Mouse (Mus musculus) olfactory bulb, adult 2 months (tissue): ENCODE results near the gene Eif3c. TPM values are rescaled to one million over a fixed set of nuclear protein-coding genes. Genes with fewer than 3 reads are reported as not detected.

Experiments
- H3K27ac ChIP-seq: fragments of 200-500 bp; 2 replicates; pipeline ENCODE4 v1.5.1; 2012; ENCODE audit warnings: low read depth, low read length; ENCODE audit not compliant: insufficient read depth
- H3K4me1 ChIP-seq: fragments of 200-500 bp; 2 replicates; pipeline ENCODE4 v1.6.1; 2012; ENCODE audit warnings: low read length; ENCODE audit not compliant: control insufficient read depth, insufficient read depth
- H3K4me3 ChIP-seq: fragments of 200-500 bp; 2 replicates; pipeline ENCODE4 v1.5.1; 2012; ENCODE audit warnings: mild to moderate bottlenecking, low read depth, low read length, moderate library complexity; ENCODE audit not compliant: insufficient read depth
- CTCF ChIP-seq: fragments of 200-500 bp; IDR thresholded peaks from 2 replicates; pipeline ENCODE4 v1.5.1; 2012; ENCODE audit warnings: low read depth, mild to moderate bottlenecking, low read length, moderate library complexity; ENCODE audit not compliant: insufficient read depth
- POLR2A ChIP-seq: fragments of 200-500 bp; IDR thresholded peaks from 2 replicates; pipeline ENCODE4 v1.6.1; 2012; ENCODE audit warnings: mild to moderate bottlenecking, low read depth, low read length, moderate library complexity; ENCODE audit not compliant: insufficient read depth
- WGBS: fragments of 180-500 bp; shearing (Covaris S2); methylation state at CpG from one replicate; pipeline ENCODE4 v1.1.7; 2018; 5-methylcytosine and 5-hydroxymethylcytosine counted together
- polyA plus RNA-seq: library from polyadenylated mRNA; stranded (reverse); fragments of >200 nt; gene quantifications from 2 replicates; pipeline ENCODE4 v1.2.4, GENCODE M21; 2012; ENCODE audit warnings: low replicate concordance; ENCODE audit not compliant: missing spikeins, insufficient read depth, insufficient read length

Eif3c gene
- polyA plus RNA-seq, 1 experiment: 330 TPM

DNA sequence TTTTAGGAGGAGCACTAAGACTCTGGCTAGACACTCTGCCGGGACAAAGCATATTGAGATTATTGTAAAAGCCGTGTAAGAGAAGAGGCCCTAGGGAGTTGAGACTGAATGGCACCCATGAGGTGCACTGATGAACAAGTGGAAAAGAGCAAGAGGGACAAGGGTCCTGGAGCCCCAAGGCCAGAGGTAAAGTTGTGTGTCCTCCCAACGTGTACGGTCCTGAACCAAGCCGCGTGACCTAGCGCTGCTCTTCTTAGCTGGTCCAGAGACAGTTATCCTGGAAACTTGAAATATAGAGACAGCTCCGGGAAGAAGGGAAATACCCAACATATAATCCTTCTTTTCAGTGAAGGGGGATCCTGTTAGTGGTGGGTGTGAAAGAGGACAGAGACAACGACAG lies 29.7 kb downstream of the Eif3c start:
- no peak for TF ChIP-seq CTCF
- TF ChIP-seq POLR2A: no peak
- H3K4me3 ChIP-seq: no peak overlapping the region
- WGBS: 50% methylated on average over 9 of the region's 9 CpGs

DNA sequence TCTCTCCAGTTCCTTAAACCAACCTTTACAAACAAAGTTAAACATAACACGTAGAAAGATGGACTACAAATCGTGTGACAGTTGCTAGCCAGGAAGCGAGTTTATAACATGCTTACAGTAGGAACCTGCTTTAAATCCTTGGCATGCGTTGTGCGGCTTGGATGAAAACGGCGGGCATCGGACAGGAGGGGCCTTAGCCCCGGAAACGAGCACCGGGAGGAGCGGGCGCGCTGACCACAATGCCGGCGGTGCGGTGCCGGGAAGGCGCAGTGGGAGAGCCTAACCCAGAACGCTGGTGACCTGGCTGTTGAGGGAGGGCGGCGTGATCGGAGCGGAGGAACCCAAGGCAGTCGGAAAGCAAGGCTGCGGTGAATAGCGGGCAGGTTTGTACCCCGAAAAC lies 30.4 kb downstream of the Eif3c start:
- peak overlapping the region; percentile 55 for H3K4me3 ChIP-seq
- H3K4me1 ChIP-seq: peaks cover 6% of the 10 kb centered on the region
- WGBS: 2% methylated on average over 28 of the region's 28 CpGs
- TF ChIP-seq POLR2A (no peak), CTCF (no peak)
- H3K27ac ChIP-seq: no peak overlapping the region

More for the DNA sequence above, 29.7 kb downstream of the Eif3c start:
- Histone ChIP-seq H3K27ac (no peak overlapping the region), H3K4me1 (peaks cover 6% of the 10 kb centered on the region)

DNA sequence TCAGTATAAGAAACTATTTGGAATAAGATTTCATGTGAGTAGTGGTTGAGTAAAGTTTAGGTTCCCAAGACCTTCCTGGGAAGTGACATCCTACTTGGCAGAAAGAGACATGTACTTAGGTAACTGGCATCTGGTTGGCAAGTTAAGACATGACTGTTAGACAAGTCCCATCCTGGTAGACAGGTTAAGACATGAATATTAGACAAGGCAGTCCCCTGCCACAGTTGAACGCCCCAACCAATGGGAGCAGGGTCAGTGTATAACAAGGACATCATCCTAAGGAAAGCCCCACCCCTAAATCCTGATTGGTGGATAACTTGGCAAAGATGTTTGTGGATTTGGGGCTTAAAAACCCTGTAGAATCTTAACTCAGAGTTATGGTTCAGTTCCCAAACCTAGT lies 32.8 kb downstream of the Eif3c start:
- Histone ChIP-seq H3K4me1 (peaks cover 6% of the 10 kb centered on the region), H3K27ac (no peak overlapping the region), H3K4me3 (no peak overlapping the region)
- 73% methylated on average over 1 of the region's 1 CpGs for WGBS
- no peak for TF ChIP-seq CTCF
- no peak for TF ChIP-seq POLR2A

- Histone ChIP-seq H3K4me3 (no peak overlapping the region), H3K27ac (no peak overlapping the region; the same call in 1 of the 2 replicates), H3K4me1 (peaks cover 3% of the 10 kb centered on the region; the same call in 1 of the 2 replicates)
- WGBS: 0% methylated on average over 1 of the region's 1 CpGs
- TF ChIP-seq POLR2A: no peak
- TF ChIP-seq CTCF: no peak
These were observed 38.0 kb downstream of the Eif3c start for GRCm38 (mm10) chr7:126528166-126528577.

DNA sequence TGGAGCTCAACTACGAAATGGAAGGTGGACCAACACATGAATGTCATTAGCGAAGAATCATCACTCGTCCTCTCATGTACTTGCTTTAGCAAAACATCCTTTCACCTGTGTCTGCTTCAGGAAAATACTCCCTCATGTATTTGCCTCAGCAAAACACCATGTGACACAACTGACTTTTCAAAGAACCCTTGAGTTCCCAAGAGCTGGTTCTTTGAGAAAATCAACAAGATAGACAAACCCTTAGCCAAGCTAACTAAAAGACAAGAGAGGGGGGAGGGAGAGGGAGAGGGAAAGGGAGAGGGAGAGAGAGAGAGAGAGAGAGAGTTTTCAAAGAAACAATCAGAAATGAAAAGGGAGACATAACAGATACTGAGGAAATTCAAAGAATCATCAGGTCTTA lies 42.9 kb downstream of the Eif3c start:
- TF ChIP-seq POLR2A (no peak), CTCF (no peak)
- Histone ChIP-seq H3K4me3 (no peak overlapping the region), H3K4me1 (peaks cover 8% of the 10 kb centered on the region), H3K27ac (no peak overlapping the region)
- WGBS: 81% methylated on average over 3 of the region's 3 CpGs

GRCm38 (mm10) chr7:126519513-126519912 lies 46.7 kb downstream of the Eif3c start:
- WGBS: 15% methylated on average over 2 of the region's 2 CpGs
- H3K4me3 ChIP-seq: no peak overlapping the region
- TF ChIP-seq POLR2A (no peak), CTCF (no peak)
- peak overlapping the region; percentile 3; the same call in 1 of the 2 replicates for H3K27ac ChIP-seq
- H3K4me1 ChIP-seq: peaks cover 5% of the 10 kb centered on the region

DNA sequence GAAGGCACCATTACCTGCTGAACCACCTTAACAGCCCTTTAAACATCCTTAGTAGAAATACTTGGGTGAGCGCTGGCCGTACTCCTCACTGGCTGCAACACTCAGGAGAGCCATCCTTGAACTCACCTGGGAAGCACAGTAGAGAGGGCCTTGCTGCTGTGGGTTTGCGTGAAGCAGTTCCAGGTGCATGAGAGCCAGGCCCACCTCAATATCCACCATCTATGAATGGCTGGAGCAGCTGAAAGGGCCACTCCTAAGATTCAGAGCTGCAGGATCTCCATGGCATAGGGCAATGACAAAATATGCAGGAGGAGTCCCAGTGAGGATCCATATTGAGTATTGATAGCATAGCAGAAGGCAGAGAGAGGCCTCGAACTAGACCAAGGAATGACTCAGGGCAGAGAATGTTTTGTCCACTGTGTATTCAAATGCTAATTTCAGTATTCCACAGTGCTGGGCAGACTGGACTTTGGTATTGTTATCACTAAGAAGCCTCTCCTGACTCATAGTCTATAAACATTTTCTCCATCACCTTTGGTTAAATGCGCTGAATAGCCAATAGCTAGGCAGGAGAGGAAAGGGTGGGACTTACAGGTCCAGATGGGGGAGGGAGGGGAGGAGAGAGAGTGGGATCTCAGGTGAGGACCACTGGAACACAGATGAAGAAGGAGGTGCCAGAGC lies 47.8 kb downstream of the Eif3c start:
- WGBS: 84% methylated on average over 5 of the region's 5 CpGs
- H3K4me1 ChIP-seq: peaks cover 5% of the 10 kb centered on the region
- no peak for TF ChIP-seq CTCF
- no peak for TF ChIP-seq POLR2A
- no peak overlapping the region for H3K4me3 ChIP-seq
- no peak overlapping the region for H3K27ac ChIP-seq

DNA sequence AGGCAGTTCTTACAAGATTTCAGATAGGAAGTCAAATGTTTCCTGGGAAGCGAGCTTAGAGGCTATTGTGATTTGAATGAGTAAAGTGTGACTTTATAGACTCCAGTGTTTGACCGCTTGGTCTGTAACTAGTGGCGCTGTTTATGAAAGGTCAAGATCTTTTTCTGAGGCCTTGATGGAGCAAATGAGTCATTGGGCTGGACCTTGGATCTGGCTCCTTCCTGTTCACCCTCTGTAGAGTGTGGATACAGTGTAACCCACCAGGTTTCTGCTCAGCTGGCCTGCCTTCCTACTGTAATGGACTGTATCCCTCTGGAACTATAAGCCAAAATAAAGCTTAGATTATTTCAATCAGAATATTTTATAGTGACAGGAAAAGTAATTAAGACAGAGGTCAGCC lies 54.9 kb downstream of the Eif3c start:
- Histone ChIP-seq H3K27ac (no peak overlapping the region), H3K4me1 (no peaks in the 10 kb centered on the region), H3K4me3 (no peak overlapping the region)
- TF ChIP-seq CTCF: no peak
- TF ChIP-seq POLR2A: no peak
- 82% methylated on average over 3 of the region's 3 CpGs for WGBS

DNA sequence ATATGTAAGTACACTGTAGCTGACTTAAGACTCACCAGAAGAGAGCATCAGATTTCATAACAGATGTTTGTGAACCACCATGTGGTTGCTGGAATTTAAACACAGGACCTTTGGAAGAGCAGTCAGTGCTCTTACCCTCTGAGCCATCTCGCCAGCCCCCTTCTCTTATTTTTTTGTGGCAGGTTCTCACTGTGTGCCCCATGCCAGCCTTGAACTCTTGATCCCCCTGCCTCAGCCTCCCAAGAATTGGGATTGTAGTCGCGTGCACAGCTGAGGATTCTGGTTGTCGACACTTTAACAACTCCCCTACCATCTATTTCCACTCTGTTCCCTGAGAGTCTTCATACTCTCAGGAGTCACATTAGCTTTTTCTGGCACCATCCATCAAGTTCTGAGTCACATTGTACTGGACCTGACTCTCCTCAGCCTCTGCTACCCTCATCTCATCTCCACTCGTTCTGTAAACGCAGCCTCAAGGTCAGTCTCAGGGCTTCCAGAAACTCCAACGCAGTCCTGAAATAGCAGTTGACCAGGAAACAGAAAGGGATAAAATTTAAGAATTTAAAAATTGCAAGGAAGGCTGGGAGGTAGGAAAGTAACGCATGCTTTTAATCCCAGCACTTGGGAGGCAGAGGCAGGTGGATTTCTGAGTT lies 59.0 kb downstream of the Eif3c start:
- H3K4me3 ChIP-seq: no peak overlapping the region
- no peaks in the 10 kb centered on the region for H3K4me1 ChIP-seq
- 92% methylated on average over 8 of the region's 8 CpGs for WGBS
- TF ChIP-seq CTCF: no peak
- TF ChIP-seq POLR2A: no peak
- no peak overlapping the region for H3K27ac ChIP-seq
